Mouse (Mus musculus): Measurements from ENCODE around the gene Olfr883.

DNA sequence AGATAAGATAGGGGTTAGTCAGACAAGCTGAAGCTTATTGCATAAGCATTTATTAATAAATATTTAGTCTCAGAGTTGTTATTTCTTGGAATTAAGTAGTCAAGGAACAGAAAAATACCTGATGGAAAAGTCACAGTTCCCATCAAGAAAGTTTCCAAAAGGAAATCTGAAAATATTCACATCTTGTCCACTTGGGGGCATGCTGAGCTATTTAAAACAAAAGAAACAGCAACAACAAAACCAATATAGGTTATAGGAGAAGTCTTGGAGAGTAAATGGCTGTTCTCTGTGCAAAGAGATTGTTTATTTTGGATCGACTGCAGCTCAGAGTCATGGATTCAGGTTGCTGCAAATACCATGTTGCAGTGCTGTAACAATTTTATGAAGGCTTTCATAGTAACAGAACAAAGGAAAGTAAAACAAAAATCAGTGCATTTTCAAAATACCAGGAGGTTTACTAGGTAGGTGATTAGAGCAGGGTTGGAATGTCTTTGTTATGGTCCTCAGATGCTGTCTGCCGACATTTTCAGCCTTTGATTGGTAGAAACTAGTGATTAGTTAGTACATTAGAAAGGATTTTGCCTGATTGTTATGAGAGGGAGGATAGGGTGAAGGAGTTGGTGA is 26.9 kb upstream of the Olfr883 start:
- no peak for TF ChIP-seq POLR2A (IDR thresholded peaks at IDR 0.05; ENCODE audit: borderline replicate concordance, control insufficient read depth, low read depth, low read length)
- no peak for TF ChIP-seq CTCF (IDR thresholded peaks at IDR 0.05; ENCODE audit: control insufficient read depth, insufficient read depth, low read length)
